Mouse (Mus musculus): ENCODE measurements around the gene Thpo. TPM values are rescaled to one million over a fixed set of nuclear protein-coding genes. Genes with fewer than 3 reads are reported as not detected.

Thpo gene
- total and polyA plus RNA-seq, 2 experiments from 2014 or later: 0.51 to 1.0 TPM

DNA sequence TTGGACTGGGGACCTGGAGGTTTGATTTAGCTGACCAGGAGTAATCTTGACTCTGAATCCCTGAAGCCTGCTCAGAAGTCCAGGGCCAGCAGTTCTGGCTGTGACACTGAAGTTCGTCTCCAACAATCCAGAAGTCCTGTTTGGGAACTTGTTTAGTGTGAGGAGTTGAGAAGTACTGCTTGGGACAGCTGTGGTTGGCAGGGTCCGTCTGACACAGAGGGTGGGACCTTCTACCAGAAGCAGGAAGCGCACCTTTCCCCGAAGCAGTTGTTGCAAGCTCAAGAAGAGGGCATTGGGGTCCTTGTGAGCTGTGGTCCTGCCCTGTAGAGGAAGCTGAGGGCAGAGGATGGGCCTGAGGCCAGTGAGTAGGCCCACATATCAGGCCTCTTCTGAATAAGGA is 8.6 kb downstream of the Thpo start:
- ATAC-seq: no peak
- H3K27ac ChIP-seq (ENCODE audit: low read depth, low read length): no peak overlapping the region
- H3K9me3 ChIP-seq (ENCODE audit: low read length): no peaks in the 10 kb centered on the region
- TF ChIP-seq CTCF (IDR thresholded peaks at IDR 0.05; ENCODE audit: low read depth): no peak
- H3K4me1 ChIP-seq (ENCODE audit: insufficient read depth): no peaks in the 10 kb centered on the region
- H3K27me3 ChIP-seq (ENCODE audit: insufficient read depth, low read length): no peaks in the 10 kb centered on the region
- DNase-seq: no peak
- H3K36me3 ChIP-seq (ENCODE audit: insufficient read depth): peaks cover 11% of the 10 kb centered on the region; the same call in 1 of the 2 replicates
- no peak overlapping the region for H3K4me2 ChIP-seq (ENCODE audit: low read depth)
- 89% methylated on average over 4 of the region's 4 CpGs for WGBS
- no peak overlapping the region for H3K9ac ChIP-seq
- H3K4me3 ChIP-seq (ENCODE audit: low read depth, low read length): no peak overlapping the region

DNA sequence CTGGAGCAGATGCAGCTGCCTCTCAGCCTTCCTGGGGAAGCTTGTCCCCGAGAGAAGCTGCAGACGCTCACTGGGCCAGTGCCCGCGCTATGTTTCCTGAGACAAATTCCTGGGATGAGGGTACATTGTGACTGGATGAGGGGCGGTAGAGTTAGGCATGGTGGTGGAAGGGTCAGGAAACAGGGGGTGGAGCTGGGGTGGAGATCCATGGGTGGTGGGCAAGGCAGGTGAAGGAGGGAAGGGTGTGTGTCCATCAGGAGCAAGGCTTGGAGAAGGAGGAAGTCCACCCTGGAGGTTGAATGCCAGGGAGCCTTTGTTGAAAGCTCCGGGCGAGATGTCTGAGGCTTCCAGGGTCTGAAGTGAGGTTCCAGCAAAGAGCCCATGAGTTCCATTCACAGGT is 9.0 kb downstream of the Thpo start:
- ATAC-seq (no peak), DNase-seq (no peak)
- Histone ChIP-seq H3K9ac (no peak overlapping the region), H3K4me3 (ENCODE audit: low read depth, low read length) (no peak overlapping the region), H3K4me1 (ENCODE audit: insufficient read depth) (no peaks in the 10 kb centered on the region), H3K4me2 (ENCODE audit: low read depth) (no peak overlapping the region), H3K9me3 (ENCODE audit: low read length) (no peaks in the 10 kb centered on the region), H3K27me3 (ENCODE audit: insufficient read depth, low read length) (no peaks in the 10 kb centered on the region), H3K27ac (ENCODE audit: low read depth, low read length) (no peak overlapping the region), H3K36me3 (ENCODE audit: insufficient read depth) (peaks cover 13% of the 10 kb centered on the region)
- TF ChIP-seq CTCF (IDR thresholded peaks at IDR 0.05; ENCODE audit: low read depth): no peak
- 86% methylated on average over 7 of the region's 7 CpGs for WGBS

DNA sequence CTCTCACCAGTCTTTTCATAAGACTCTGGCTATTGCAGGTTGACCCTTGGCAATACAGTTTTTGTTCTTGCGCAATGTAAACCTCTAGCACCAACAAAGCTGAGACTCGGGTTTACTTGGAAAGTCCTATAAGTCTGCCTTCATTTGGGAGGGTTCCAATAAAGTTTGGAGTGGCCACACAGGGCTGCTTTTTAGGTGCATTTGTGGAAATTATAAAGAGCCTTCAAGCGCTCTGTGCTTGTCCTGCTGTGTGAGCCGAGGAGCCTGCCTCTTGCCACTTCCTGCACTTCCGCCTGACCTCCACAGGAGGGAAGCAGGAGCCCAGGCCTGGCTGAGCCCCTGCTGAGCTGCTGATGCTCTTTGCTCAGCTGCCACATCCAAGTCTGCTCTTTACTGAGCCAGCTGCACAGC is 10.0 kb downstream of the Thpo start:
- no peaks in the 10 kb centered on the region for H3K9me3 ChIP-seq (ENCODE audit: low read length)
- 36% methylated on average over 5 of the region's 5 CpGs for WGBS
- no peak overlapping the region for H3K4me3 ChIP-seq (ENCODE audit: low read depth, low read length)
- no peaks in the 10 kb centered on the region for H3K4me1 ChIP-seq (ENCODE audit: insufficient read depth)
- peak; percentile 78 for TF ChIP-seq CTCF (IDR thresholded peaks at IDR 0.05; ENCODE audit: low read depth)
- DNase-seq (peak; percentile 60), ATAC-seq (peak; percentile 87)
- no peak overlapping the region for H3K27ac ChIP-seq (ENCODE audit: low read depth, low read length)
- peaks cover 18% of the 10 kb centered on the region for H3K36me3 ChIP-seq (ENCODE audit: insufficient read depth)
- H3K4me2 ChIP-seq (ENCODE audit: low read depth): no peak overlapping the region
- no peak overlapping the region for H3K9ac ChIP-seq
- no peaks in the 10 kb centered on the region for H3K27me3 ChIP-seq (ENCODE audit: insufficient read depth, low read length)

DNA sequence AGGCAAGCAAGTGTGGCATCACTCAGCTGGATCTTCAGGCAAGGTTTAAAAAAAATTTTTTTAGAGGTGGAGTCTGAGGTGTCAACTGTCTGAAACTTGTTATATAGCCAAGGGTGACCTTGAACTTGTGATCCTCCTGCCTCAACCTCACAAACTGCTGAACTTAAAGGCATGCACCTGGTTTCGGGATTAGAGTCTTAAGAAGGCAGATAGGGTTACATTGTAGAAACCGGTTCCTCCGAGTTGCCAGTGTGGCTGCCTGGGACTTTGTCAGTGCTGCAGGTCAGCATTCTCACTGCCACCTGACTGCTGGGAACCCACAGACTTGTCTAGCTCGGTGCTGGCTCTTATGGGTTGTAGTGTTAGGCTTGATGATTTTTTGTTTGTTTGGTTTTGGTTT is 11.1 kb downstream of the Thpo start:
- DNase-seq: no peak
- H3K27me3 ChIP-seq (ENCODE audit: insufficient read depth, low read length): no peaks in the 10 kb centered on the region
- H3K4me3 ChIP-seq (ENCODE audit: low read depth, low read length): no peak overlapping the region
- TF ChIP-seq CTCF (IDR thresholded peaks at IDR 0.05; ENCODE audit: low read depth): no peak
- peaks cover 18% of the 10 kb centered on the region for H3K36me3 ChIP-seq (ENCODE audit: insufficient read depth)
- 69% methylated on average over 4 of the region's 4 CpGs for WGBS
- H3K4me2 ChIP-seq (ENCODE audit: low read depth): no peak overlapping the region
- H3K9me3 ChIP-seq (ENCODE audit: low read length): no peaks in the 10 kb centered on the region
- ATAC-seq: no peak
- no peak overlapping the region for H3K27ac ChIP-seq (ENCODE audit: low read depth, low read length)
- H3K4me1 ChIP-seq (ENCODE audit: insufficient read depth): peaks cover 4% of the 10 kb centered on the region; the same call in 1 of the 2 replicates
- no peak overlapping the region for H3K9ac ChIP-seq

DNA sequence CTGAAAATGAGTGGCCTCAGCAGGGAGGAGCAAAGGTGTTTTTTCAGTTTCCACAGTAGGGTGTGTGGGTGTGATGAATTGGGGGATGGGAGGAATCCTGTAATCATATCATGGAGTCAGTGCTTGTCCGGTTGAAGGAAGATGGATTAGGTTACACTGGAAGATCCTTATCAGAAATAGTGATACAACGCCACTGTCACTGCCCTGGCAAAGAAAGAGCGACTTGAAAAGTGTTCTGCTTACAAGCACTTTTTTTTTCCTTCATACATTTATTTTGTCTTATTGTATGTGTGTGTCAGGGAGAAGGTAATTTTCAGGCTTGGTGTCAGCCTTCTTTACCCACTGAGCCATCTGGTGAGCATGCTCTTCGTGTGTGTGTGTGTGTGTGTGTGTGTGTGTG is 11.6 kb downstream of the Thpo start:
- TF ChIP-seq CTCF (IDR thresholded peaks at IDR 0.05; ENCODE audit: low read depth): no peak
- H3K36me3 ChIP-seq (ENCODE audit: insufficient read depth): peaks cover 18% of the 10 kb centered on the region
- H3K9ac ChIP-seq: no peak overlapping the region
- H3K27ac ChIP-seq (ENCODE audit: low read depth, low read length): no peak overlapping the region
- 89% methylated on average over 4 of the region's 4 CpGs for WGBS
- H3K9me3 ChIP-seq (ENCODE audit: low read length): no peaks in the 10 kb centered on the region
- H3K4me2 ChIP-seq (ENCODE audit: low read depth): no peak overlapping the region
- ATAC-seq (no peak), DNase-seq (no peak)
- peaks cover 4% of the 10 kb centered on the region; the same call in 1 of the 2 replicates for H3K4me1 ChIP-seq (ENCODE audit: insufficient read depth)
- no peak overlapping the region for H3K4me3 ChIP-seq (ENCODE audit: low read depth, low read length)
- H3K27me3 ChIP-seq (ENCODE audit: insufficient read depth, low read length): no peaks in the 10 kb centered on the region

DNA sequence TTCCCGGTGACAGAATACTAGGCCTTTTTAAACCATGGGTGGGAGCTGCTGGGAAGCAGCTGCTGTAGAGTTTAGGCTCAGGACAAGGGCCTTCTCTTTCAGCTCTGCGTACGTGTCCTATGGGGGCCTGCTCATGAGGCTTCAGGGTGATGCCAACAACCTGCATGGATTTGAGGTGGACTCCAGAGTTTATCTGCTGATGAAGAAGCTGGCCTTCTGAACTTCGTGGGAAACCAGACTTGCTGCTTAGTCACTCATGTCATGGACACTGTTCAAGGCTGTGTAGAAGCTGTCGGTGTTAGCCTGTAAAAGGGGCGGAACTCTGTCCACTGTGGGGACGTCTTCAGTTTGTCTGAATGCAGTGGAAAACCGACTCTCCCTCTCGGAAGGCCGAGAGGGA is 12.5 kb downstream of the Thpo start:
- Histone ChIP-seq H3K36me3 (ENCODE audit: insufficient read depth) (peaks cover 18% of the 10 kb centered on the region), H3K27ac (ENCODE audit: low read depth, low read length) (no peak overlapping the region), H3K9ac (no peak overlapping the region), H3K27me3 (ENCODE audit: insufficient read depth, low read length) (no peaks in the 10 kb centered on the region), H3K4me3 (ENCODE audit: low read depth, low read length) (no peak overlapping the region), H3K4me2 (ENCODE audit: low read depth) (no peak overlapping the region), H3K9me3 (ENCODE audit: low read length) (no peaks in the 10 kb centered on the region), H3K4me1 (ENCODE audit: insufficient read depth) (peaks cover 4% of the 10 kb centered on the region; the same call in 1 of the 2 replicates)
- DNase-seq: no peak
- TF ChIP-seq CTCF (IDR thresholded peaks at IDR 0.05; ENCODE audit: low read depth): no peak
- 89% methylated on average over 10 of the region's 10 CpGs for WGBS
- no peak for ATAC-seq

DNA sequence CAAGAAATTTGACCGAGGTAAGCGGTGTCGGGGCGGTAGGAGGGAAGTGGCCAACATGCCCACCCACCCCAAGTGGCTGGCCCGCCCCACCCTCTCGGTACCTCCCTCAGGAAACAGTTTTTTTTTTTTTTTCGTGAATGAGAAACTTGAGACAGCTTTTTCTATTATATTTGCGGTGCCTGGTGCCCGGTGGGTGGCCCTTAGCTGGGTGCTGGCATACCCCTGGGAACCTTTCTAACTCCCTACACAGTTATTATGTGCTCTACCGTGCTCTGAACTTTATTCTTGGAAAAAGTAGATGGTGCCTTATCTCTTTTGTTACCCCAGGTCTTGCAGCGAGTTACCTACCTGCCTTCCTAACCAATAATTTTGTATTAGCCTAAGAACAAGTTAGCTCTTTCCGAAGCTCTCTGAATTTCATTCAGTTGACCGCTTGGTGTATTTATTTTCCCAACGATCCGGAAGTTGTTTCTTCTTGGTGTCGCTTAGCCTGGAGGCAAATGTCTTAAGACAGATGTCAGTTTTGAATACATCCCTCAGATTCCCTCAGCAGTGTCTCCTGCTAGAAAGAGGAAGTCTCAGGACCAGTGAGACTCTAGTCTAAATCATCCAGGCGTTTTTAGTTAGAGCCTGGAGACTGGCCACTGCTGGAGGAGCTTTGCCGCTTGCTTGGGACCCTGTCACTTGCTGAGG is 16.2 kb downstream of the Thpo start:
- Histone ChIP-seq H3K27me3 (ENCODE audit: insufficient read depth, low read length) (no peaks in the 10 kb centered on the region), H3K4me2 (ENCODE audit: low read depth) (peak overlapping the region; percentile 84), H3K27ac (ENCODE audit: low read depth, low read length) (0 out of 2 replicates have a peak overlapping the region, but pooled peaks have one; percentile 29), H3K9me3 (ENCODE audit: low read length) (no peaks in the 10 kb centered on the region), H3K4me1 (ENCODE audit: insufficient read depth) (peaks cover 14% of the 10 kb centered on the region), H3K36me3 (ENCODE audit: insufficient read depth) (peaks cover 22% of the 10 kb centered on the region), H3K9ac (peak overlapping the region; percentile 84), H3K4me3 (ENCODE audit: low read depth, low read length) (peak overlapping the region; percentile 69)
- 2% methylated on average over 18 of the region's 18 CpGs for WGBS
- no peak for TF ChIP-seq CTCF (IDR thresholded peaks at IDR 0.05; ENCODE audit: low read depth)
- DNase-seq (no peak), ATAC-seq (peak; percentile 8)

All from forebrain, postnatal 0 days (tissue).